Mouse (Mus musculus) lung, postnatal 14 days (tissue): Measurements from ENCODE around the gene Nox4.
A peak's percentile ranks its signal among the peaks of the same experiment; 100 is the strongest.

Source experiments
- DNase-seq: peaks from one replicate; pipeline ENCODE4 v3.0.0; 2021

The Nox4 gene

DNA sequence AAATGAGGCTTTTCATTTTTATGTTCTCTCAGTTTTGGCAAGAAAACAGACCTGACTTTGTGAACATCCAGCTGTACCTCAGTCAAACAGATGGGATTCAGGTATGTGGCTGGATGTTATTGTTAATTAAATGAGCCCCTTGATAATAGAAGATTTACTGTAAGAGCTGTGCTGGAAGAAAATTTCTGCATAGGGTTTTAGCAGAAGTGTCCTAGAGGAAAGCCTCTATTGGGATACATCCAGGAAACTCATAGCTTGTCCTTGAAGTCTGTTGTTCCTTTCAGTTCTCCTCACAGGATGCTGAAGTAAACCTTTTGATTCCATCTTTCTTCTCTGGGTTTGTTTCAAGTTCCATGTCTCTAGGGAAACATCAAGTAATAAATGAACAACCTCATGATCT is 128.4 kb downstream of the Nox4 start:
- DNase-seq, result no peak

DNA sequence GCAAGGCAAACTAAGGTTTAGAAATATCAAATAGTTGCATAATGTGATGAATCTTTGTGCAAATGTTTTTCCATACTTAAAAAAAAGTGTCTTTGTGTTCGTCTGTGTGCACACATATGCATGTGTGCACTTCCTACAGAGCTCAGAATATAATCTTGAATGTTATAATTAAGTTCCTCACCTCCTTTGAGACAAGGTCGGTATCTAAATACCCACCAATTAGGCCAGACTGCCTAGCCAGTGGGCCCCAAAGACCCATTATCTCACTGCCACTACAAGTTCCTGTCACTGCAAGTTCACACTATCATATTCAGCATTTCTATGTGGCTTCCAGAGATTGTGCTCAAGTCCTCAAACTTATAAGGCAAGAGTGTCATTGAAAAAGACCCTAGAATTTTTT is 129.0 kb downstream of the Nox4 start:
- DNase-seq, result no peak

DNA sequence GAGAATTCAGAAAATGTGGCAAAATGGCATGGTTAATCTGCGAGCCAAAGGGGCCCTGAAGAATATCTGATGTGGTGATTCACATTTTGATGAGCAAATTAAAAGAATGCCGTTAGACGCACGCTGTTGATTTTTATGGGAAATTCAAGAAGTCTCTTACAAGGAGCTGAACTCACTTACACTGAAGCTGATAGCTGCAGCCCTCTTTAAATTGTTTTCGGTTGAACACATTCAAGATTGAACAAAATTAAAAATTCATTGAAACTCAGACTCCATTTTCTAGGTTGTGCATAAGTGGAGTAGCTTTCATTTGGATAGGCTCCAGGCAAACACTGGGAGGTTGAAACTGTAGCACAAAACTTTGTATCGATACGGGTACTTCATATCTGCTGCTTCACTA is 151.1 kb downstream of the Nox4 start:
- DNase-seq, result no peak

DNA sequence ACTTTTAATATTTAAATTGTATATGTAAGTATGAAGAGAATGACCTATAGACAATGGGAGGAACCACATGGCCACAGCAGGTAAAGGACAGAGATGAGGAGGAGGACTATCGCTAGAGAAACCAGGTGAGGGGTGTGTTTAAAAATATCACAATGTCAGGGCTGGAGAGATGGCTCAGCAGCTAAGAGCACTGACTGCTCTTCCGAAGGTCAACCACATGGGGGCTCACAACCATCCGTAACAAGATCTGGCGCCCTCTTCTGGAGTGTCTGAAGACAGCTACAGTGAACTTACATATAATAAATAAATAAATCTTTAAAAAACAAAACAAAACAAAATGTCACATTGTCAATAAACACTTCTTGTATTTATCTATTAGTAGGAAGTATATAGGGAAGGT is 165.5 kb downstream of the Nox4 start:
- DNase-seq, result peak; percentile 14

DNA sequence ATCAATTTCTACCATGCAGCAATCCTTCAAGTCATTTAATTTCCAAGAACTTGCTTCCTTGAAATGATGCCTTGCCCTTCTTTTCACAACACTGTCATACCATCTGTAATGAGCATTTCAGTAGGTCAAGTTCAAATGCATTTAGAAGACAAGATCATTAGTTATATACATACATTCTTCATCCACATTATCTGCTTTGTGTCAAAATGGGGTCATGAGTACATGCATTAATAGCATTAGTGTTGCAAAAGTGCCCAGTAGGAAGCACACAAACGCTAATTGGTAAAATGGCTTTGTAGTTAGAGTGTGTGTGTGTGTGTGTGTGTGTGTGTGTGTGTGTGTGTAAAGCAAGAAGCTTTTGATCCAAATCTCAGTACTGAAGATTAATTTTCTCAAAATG is 167.4 kb downstream of the Nox4 start:
- no peak for DNase-seq
